Mouse (Mus musculus) embryo, embryonic 9.5 days (tissue): ENCODE results near the gene Acer2.

ENCODE experiments used
- DNase-seq: peaks from one replicate; pipeline ENCODE4 v3.0.0-alpha.2; 2017; ENCODE audit errors: extremely low spot score

The Acer2 gene

DNA sequence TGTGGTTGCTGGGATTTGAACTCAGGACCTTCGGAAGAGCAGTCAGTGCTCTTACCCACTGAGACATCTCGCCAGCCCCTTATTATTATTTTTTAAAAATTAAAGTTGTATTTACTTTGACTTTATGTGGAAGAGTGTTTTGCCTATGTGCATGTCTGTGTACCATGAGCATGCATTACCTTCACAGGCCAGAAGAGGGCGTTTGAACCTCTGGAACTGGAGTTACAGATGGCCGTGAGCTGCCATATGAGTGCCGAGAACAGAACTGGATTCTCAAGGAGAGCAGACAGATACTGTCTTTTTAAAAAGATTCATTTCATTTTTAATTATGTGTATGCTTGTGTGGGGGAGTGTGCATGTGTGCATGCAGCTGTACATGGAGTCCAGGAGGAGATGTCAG lies 13.7 kb downstream of the Acer2 start:
- DNase-seq, result no peak

DNA sequence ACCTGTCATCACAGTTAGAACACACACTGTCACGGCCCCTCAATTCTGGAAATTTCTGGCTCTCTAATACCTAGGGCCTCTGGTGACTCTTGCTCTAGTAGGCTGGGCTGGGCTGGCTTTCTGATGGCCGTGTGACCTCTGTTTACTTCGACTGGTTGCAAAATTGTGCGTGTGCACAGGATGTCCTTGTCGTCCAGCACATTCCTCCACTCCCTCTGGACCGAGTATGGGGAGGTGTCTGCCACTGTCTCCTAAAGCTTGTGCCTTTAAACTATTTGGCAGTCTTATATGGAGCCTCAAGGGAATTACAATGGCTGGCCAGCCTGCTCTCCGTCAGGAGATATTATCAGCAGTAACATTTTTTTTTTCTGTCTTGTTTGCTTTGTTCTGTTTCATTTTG lies 23.2 kb downstream of the Acer2 start:
- no peak for DNase-seq

DNA sequence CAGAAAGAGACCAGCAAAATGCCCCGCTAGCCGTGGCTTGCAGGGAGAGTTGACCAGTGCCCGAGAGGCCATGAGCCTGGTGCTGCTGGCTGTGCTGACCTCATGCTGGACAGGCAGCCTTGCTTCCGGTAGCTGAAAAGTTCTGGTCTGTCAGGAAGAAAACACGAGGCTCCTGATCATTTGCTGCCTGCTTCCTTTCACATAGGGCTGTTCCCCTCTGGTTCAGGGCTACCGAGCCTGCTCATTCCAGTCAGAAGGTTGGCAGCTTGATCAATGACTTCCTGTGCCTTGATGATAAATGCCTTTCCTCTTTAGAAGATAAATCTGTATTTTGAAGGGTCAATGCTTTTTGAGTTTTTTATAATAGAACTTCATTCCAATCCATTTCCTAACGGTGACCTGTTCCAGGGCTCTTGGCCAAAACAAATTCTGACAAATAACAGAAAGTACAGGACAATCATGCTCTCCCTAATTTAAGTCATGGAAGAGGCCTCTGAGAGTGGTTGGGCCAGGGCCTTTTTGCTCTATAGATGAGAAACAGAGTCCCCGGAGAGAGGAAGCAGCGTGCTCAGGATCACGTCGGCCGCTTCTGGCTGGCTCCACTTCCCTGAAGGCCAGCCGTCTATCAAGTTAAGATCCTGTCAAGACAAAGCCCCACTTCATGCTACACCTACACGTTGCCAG lies 24.7 kb downstream of the Acer2 start:
- peak; percentile 45 for DNase-seq

DNA sequence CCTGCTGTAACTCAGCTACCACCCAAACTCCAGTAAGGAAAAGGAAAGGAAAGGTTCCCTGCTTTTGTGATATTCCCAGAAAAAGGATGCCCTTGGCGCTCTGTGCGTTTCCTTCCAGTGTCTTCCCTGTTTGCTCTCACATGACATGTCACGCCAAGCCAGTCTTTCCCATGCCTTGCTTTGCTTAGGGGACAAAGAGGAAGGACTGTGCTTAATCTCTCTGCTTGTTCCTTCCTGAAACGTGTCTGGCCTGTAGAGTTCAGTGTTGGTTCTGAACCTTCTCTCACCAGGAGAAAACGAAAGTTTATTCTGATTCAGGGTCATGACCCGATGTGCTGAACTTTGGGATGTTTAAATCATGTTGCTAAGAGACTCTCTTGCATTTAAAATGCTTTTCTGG lies 28.2 kb downstream of the Acer2 start:
- no peak for DNase-seq

DNA sequence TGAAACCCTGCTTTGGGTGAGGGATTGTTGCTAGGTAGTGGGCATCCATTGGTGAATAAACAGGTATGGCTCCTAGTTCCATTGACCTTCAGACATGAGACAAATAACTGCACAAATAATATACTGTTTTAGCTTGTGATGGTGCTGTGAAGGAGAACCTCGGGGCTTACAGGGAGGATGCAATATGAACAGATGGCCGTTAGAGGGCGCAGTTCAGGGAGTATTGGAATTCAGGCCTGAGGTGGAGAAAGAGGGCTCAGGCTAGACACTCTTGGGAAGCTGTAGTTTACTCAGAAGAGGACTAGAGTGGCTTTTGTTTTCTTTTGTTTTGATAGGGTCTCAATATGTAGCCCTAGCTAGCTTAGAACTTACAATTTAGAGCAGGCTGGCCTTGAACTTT lies 30.8 kb downstream of the Acer2 start:
- no peak for DNase-seq

DNA sequence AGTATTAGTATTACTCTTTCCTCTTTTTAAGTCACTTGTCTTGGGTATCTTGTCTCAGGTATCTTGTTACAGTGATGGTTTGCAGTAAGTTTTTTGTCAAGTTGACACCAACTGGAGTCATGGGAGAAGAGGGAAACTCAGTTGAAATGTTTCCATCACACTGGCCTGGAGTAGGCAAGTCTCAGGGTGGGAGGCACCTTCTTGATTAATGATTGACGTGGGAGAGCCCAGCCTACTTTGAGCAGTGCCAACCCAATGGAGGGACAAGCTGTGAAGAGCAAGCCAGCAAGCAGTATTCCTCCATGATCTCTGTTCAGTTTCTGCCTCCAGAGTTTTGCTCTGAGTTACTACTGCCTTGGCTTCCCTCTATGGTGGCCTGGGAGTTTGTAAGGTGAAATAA lies 31.7 kb downstream of the Acer2 start:
- DNase-seq, result no peak

DNA sequence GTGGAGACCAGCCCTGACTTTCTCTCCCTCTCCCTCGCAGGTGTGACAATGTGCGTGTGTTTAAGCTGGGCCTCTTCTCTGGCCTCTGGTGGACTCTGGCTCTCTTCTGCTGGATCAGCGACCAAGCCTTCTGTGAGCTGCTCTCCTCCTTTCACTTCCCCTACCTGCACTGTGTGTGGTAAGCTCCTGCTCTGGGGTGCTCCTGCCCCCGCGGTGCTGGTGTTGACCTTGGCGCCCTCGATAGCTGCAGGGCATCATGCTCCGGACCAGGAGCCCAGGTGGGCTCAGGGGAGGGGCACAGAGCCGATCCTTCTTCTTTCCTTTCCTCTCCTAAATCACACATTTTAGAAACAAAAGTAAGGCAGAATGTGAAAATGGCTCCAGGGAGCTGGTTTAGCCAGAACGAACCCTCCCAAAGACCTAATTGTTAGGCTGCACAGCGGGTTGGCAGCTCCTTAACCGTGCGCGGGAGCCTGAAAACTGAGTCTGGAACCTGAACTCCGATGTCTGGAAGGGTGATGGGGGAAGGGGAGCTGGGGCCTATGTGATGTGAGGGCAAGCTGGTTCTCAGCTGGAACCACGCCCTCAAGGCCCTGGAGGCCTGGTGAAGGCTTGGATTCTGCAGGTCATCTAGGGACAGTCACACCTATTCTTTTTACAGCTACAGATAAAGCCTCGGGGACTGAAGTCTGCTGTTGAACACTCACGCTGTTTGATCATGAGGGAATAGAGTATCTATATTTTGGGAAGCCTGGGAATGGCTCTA lies 37.6 kb downstream of the Acer2 start:
- DNase-seq, result peak; percentile 53

DNA sequence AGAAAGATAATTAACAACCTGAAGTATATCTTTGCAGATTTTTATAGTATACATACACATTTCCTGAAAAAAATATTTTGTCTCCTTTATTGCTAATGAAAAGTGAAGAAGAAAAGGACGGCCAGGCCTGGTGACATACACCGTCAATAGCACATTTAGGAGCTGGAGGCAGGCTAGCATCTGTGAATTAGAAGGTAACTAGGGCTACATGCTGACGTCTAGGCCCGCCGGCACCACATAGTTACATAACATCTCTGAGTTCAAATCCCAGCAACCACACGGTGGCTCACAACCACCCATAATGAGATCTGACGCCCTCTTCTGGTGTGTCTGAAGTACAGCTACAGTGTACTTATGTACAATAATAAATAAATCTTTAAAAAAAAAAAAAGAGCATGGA lies 38.6 kb downstream of the Acer2 start:
- no peak for DNase-seq

DNA sequence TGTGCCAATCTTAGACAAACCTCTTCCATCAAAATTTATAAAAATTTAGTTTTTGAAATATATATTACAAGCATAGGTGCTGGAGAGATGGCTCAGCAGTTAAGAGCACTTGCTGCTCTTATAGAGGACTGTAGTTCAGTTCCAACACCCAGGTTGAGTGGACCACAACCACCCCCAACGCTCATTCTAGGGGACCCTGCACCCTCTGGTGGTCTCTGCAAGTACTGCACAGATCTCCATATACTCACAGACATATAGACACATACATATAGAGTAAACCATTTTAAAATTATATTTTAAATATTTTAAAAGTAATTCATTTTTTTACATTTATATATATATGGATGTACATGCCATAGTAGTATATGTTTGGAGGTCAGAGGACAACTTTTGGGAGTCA lies 41.9 kb downstream of the Acer2 start:
- DNase-seq, result no peak

DNA sequence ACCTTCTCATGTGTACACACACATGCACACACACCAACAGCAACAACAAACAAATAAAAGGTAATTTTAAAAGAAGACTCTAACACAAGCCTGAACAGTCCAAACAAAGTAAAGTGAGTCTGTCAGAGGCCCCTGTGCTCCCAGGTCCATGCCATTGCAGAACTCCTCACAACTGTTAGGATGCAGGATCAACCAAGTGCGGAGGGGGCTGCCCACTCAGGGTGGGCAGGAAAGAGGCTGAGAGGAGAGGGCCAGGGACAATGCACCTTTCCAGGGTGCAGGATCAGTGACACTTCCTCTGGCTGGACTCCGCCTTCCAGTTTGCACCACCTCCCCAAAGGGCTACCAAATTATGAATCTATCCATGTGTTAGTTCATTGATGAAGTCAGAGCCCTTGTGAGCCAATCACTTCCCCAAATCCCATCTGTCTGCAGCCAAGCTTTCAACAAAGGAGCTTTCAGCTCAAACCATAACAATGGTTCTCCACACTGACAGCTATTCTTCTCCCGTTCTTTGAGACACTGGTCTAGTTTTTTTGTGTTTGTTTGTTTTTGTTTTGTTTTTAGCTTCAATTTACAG lies 49.4 kb downstream of the Acer2 start:
- DNase-seq, result no peak

DNA sequence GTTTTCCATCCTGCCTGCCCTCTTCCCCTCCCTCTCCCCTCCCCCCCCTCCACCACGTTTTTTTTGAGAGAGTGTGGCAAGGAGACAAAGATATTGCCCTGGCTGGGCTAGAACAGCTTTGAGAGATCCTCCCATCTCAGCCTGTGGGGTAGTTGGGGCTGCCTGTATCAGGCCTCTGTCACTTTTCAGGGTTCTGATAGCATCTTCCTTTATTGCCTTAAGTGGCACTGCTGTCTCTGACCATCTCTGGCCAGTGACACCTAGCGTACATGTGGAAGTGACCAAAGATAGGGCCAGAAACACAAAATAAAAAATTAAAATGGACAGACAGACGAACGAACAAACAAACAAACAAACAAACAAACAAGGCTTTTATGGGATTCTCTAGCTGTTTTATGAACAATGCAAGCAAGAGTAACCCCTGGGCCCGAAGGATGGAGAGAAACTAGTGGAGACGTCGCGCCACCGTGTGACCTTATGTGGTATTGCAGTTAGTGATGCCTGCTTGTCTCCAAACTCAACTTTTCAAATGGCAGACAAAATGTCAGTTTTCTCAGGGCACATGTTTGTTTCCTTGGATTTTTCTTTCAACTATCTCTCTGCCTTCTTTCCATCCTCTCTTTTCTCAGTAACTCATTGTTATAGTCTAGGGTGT lies 50.7 kb downstream of the Acer2 start:
- peak; percentile 77 for DNase-seq

DNA sequence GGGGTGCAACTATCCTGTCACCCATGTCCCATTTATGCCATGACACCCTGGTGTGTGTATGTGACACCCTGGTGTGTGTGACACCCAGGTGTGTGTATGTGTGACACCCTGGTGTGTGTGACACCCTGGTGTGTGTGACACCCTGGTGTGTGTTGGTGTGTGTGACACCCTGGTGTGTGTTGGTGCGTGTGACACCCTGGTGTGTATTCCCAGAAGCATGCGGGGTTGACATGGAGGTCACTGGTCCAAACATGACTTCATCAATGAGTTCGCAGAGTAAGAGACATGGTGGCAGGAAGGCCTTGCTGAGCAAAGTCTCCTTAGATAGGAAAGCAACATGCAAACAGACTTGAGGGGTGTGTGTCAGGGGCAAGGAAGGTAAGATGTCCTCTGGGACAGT lies 52.8 kb downstream of the Acer2 start:
- DNase-seq, result no peak

DNA sequence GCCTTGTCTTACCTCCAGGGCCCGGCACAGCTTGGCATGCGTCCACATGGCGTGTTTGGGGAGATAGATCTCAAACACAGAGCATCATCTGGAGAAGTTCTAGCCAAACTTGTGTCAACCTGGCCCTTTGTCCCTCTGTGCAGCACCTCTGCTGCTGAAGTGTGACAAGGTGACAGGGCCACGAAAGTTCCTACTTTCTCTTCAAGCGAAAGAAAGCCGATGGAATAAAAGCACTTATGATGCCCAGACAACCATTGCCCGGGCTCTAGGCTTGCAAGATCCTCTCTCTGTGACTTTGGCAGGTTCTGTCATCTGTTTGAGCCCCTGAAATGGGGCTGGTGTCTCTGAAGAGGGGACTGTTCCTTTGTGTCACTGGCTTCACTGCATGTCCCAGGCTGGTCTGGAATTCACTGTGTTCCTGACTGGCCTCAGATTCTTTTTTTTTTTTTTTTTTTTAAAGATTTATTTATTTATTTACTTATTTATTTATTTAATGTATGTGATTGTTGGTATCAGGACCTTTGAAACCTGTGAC lies 56.0 kb downstream of the Acer2 start:
- DNase-seq, result no peak

DNA sequence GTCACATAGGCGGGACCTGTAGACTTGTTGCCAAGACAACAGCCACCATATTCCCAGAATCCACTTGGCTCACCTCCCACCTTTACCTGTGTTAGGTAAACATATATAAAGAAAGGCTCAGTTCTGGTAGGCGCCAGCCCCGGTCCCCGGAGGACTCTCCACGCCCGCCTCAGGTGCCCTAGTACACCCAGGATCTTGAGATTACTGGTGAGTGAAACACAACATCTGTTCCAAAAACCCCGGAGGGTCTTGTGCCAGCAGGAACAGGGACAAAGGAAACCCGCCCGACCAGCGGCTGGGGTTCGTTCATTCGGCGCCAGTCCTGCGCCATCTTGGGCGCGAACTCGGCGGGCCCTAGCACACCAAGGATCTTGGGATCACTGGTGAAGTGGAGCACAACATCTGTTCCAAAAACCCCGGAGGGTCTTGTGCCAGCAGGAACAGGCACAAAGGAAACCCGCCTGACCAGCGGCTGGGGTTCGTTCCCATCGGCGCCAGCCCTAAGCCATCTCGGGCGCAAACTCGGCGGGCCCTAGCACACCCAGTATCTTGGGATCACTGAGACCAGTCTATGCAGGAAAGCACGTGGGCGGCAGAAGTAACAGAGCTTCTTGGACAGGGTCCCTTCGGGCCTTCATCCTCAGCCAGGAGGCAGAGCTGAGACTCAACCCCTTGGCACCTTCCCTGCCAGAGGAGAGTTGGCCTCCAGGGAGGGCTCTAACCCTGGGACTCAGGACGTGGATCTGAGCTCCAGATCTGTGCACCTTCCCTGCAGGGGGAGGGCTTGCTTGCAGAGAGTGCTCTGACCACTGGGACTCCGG lies 56.6 kb downstream of the Acer2 start:
- DNase-seq, result peak; percentile 73

DNA sequence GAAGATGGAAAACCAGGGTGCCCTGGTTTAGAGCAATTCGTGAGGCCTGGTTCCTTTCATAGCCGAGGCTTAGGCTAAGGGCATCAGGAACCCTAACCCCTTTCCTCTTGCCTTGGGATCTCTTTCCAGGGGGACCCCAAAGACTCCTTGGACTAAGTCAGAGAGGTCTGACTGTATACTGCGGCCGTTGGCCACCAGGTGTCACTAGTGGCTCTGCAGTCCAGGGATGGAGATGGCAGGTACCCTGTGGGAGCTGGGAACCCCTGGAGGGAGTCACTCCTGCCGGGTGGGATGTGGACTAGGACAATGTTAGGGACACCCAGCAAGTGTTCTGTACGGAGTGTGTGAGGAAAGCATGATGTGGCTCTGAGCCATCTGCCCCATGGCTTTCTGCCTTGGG lies 58.8 kb downstream of the Acer2 start:
- DNase-seq, result no peak

DNA sequence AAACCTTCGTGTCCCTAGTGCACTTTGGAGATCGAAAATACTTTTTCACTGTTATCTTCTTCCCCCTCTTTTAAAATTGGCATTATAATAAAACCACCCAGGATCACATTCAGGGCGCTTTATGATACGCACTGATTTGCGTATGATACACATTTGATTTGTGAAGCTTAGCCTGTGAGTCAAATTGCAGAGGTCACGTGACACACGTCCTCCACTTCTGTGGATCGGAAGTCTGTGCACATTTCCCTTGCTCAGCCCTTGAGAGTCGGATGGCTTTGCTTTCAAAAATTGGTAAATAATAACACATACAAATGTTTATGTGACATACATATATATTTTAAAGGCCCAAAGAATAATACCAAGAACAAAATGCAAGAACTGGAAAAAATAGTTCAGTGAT lies 62.0 kb downstream of the Acer2 start:
- no peak for DNase-seq

DNA sequence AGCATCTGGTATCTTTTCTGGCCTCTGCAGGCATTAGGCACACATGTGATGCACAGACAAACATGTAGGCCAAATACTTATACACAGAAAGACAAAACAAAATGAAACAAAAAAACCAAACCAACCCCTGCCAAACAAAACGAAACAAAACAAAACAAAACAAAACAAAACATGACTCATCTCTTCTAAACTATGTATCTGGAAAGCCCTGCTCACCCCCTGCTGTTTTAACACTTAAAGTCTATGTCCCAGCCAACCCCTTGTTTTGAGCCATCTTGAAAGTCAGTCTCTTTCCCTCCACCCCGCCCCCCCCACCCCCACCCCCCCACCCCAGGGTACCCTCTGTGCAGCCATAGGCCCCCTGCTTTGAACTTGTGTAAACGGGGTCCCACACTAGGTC lies 62.5 kb downstream of the Acer2 start:
- no peak for DNase-seq

DNA sequence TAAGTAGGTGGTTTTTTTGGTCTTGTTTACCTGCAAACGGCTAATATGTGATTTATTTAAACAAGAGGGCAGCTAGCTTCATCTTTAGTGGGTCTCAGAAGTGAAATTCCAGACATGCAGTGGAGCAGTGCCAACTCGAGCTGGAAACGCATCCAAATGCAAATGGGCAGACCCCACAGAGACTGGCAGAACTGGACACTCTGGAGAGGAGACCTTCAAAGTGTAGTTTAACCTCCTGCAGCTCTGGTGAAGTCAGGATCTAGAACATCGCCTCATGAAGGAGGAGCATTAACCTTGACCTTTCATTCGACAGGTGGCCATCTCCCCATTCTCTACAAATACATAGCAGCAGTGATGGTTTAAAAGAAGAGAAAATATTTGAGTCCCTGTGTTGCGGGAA lies 68.5 kb downstream of the Acer2 start:
- DNase-seq, result no peak

DNA sequence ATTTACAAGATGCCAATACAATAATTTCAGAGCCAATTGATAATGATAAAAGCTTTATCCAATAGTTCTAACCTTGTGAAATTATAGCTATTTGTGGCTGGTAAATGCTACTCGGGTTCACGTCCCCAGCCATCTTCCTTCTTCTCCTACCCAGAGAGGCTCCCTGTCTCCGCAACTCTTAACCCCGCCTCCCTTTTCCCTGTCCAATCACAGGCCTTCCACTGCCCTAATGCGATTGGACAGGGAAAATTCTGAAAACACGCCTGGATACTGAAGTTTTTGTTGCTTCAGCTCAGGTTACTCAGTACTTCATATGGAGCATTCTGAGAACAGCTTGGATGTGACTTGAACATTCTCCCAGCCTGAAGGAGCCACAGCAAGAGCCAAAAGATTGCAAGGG lies 69.1 kb downstream of the Acer2 start:
- DNase-seq, result no peak

DNA sequence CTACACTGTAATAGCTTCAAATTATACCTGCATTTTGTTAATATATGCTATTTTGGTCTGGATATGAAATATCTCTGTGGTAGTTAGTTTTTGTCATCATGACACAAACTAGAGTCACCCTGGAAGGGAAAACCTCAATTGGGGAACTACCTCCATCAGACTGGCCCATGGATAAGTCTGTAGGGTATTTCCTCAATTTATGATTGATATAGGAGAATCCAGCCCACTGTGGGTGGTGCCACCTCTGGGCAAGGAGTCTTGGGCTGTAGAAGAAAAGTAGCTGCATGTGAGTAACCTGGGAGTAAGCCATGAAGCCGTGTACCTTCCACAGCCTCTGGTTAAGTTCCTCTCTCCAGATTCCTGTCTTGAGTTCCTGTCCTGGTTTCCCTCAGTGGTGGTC lies 74.6 kb downstream of the Acer2 start:
- DNase-seq, result no peak

DNA sequence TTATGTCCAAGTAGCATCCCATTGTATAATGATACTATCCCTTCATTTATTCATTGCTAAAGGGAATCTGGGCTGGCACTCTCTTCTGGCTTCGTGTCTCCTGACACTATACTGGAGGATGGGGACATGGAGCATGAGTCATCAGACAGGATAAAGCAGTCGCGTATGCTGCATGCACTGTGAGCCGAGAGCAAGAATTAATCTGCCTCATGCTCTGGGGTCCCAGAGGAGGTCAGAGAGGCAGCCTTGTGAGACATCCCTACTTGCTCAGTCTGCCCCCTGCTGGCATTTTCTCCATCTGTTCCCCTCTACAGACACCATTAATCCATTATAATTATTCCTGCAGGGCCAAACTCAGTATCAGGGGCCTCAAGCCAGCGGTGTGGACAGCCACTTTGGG lies 79.3 kb downstream of the Acer2 start:
- no peak for DNase-seq

DNA sequence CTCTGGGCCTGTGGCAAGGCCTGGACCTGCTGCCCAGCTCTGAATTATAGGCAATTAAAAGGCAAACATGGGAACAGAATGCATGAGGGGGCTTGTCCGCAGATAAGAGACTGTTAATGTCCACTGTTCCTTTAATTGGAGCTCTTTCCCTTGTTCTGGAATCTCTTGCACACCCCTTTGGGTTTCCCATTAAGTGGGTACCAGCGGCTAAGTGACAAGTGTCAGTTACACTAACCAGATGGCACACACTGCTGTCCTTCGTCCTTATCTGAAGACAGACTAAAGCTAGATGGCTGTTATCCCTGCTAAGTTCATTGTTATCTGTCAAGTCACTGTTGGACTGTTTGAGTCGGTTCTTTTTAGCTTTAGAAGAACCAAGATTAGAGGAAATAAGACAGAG lies 81.3 kb downstream of the Acer2 start:
- DNase-seq, result no peak
